Mouse (Mus musculus) adrenal gland, postnatal 25 days (tissue): ENCODE measurements around the gene Uba5. TPM values are rescaled to one million over a fixed set of nuclear protein-coding genes. Genes with fewer than 3 reads are reported as not detected.

Source experiments
- DNase-seq: peaks from one replicate; pipeline ENCODE4 v3.0.0; 2021; ENCODE audit warnings: mixed read lengths
- total RNA-seq: library from RNA; stranded (reverse); gene quantifications from 2 replicates; pipeline ENCODE4 v1.2.3, GENCODE M21; 2021

Uba5 gene
- total RNA-seq, 1 experiment from 2014 or later = 42.2 TPM

GRCm38 (mm10) chr9:104063244-104063961 is 469 bp upstream of the Uba5 start, which contains the start of gene Acad11:
Gene Acad11 (plus strand): TSS chr9:104063377.
- peak; percentile 74 for DNase-seq

- DNase-seq = no peak
Observed at GRCm38 (mm10) chr9:104051028-104051427, 11.9 kb downstream of the Uba5 start.

GRCm38 (mm10) chr9:104043676-104044075 is 19.3 kb downstream of the Uba5 start:
- DNase-seq = no peak

GRCm38 (mm10) chr9:104040362-104040761 is 22.6 kb downstream of the Uba5 start, which contains the start of gene Gm28305:
Gene Gm28305 (plus strand): TSS chr9:104040662.
- DNase-seq = no peak

GRCm38 (mm10) chr9:104039742-104040141 is 23.2 kb downstream of the Uba5 start:
- DNase-seq = no peak

- DNase-seq = no peak
Observed at GRCm38 (mm10) chr9:104039031-104039695, 23.8 kb downstream of the Uba5 start.

GRCm38 (mm10) chr9:104038266-104038665 is 24.7 kb downstream of the Uba5 start:
- no peak for DNase-seq

GRCm38 (mm10) chr9:104035261-104036015 is 27.5 kb downstream of the Uba5 start:
- DNase-seq = peak; percentile 80

GRCm38 (mm10) chr9:104034718-104035117 is 28.2 kb downstream of the Uba5 start:
- DNase-seq = no peak

- no peak for DNase-seq
Observed at GRCm38 (mm10) chr9:104034231-104034630, 28.7 kb downstream of the Uba5 start.

GRCm38 (mm10) chr9:104029861-104030260 is 33.1 kb downstream of the Uba5 start:
- no peak for DNase-seq

GRCm38 (mm10) chr9:104027186-104027585 is 35.7 kb downstream of the Uba5 start:
- DNase-seq = no peak

GRCm38 (mm10) chr9:104021026-104021425 is 41.9 kb downstream of the Uba5 start:
- DNase-seq = no peak

- no peak for DNase-seq
Observed at GRCm38 (mm10) chr9:104014526-104014925, 48.4 kb downstream of the Uba5 start.

- DNase-seq = peak; percentile 71
Observed at GRCm38 (mm10) chr9:104002913-104003330, 60.0 kb downstream of the Uba5 start.

- peak; percentile 99 for DNase-seq
Observed at GRCm38 (mm10) chr9:104001921-104002859, 60.7 kb downstream of the Uba5 start, which contains the start of gene Nphp3. Gene Nphp3 (plus strand): TSS chr9:104002544.

GRCm38 (mm10) chr9:104000601-104001000 is 62.3 kb downstream of the Uba5 start:
- DNase-seq = no peak
